Mouse (Mus musculus) megakaryocyte-erythroid progenitor cell, adult 5-6 weeks (primary cell): ENCODE results near the gene Chpf2. TPM values are rescaled to one million over a fixed set of nuclear protein-coding genes. Genes with fewer than 3 reads are reported as not detected.

ENCODE experiments used
- ATAC-seq: replicated peaks from 2 replicates; pipeline ENCODE4 v1.8.0; 2016; ENCODE audit warnings: mild to moderate bottlenecking, inconsistent platforms; ENCODE audit not compliant: severe bottlenecking, poor library complexity, low FRiP score, low TSS enrichment
- total RNA-seq, 2 experiments: library from RNA; stranded (forward) in 1 of 2; stranded (reverse) in 1 of 2; fragments of 200-1000, 215-1000 nt in 1 of 2; fragments of >200 nt in 1 of 2; fragmentation: Nextera tagmentation in 1 of 2; gene quantifications; 2 replicates each; pipeline ENCODE4 v1.2.3; 2014 to 2017

Gene Chpf2
- total RNA-seq, 2 experiments from 2014 or later: 14.5 to 14.7 TPM

- no peak; the same call in 1 of the 2 replicates for ATAC-seq
Observed at GRCm38 (mm10) chr5:24602751-24603343, 16.3 kb downstream of the Chpf2 start.

GRCm38 (mm10) chr5:24603431-24604010, 17.0 kb downstream of the Chpf2 start:
- no peak for ATAC-seq

GRCm38 (mm10) chr5:24604080-24604655, 17.6 kb downstream of the Chpf2 start:
- no peak for ATAC-seq

DNA sequence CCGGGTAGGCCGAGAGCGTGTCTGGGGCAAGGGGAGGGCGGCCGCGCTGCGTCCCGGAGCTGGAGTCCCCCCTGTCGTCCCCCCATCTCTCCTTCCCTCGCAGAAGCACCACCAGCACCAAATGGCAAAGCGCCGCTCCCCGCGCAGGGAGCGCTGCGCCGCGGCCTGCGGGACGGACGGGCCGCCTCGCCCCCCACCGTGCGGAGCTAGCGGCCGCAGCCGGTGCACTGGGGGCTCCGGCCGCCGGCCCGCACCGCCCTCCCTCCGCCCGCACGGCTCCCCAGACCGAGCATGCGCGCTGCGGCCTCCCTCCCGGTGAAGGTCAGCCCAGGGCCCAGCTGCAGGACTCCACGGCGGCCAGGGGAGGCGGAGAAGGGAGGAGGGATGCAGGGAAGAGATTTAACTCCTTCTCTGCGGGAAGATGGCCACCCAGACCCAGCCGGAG, 18.1 kb downstream of the Chpf2 start:
- no peak for ATAC-seq

GRCm38 (mm10) chr5:24605321-24605979, 18.9 kb downstream of the Chpf2 start:
- ATAC-seq: no peak

DNA sequence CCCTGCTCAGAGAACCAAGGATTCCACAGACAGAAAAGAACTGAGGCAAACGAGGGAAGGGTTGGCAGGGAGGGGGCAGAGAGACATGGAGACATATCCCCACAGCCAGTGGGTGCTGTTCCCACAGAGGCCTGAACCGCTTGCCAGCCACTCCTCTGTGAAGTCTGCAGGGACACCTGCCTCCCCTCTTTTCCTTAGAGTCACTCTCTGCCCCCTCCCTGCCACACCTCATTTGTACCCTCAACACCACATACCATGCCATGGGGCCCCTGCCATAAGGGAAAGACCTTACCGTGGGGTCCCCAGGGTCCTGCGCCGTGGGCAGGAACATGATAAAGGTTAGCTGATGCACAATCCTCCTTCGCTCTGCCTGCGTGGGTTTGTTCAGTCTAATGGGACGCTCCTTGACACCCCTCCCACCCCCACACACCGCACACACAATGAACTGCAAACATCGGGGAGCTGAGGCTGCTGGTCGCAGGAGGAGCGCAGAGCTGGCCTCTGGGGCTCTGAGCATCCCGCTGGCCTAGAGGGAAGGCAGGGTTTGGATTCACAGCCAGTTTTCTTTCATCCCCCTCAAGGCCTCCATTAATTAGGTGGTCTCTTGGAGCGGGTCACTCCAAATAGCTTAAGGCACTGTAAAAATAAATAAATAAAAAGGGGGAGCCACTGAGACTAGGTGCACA, 19.6 kb downstream of the Chpf2 start:
- no peak for ATAC-seq

GRCm38 (mm10) chr5:24609388-24609787, 22.8 kb downstream of the Chpf2 start:
- no peak for ATAC-seq

DNA sequence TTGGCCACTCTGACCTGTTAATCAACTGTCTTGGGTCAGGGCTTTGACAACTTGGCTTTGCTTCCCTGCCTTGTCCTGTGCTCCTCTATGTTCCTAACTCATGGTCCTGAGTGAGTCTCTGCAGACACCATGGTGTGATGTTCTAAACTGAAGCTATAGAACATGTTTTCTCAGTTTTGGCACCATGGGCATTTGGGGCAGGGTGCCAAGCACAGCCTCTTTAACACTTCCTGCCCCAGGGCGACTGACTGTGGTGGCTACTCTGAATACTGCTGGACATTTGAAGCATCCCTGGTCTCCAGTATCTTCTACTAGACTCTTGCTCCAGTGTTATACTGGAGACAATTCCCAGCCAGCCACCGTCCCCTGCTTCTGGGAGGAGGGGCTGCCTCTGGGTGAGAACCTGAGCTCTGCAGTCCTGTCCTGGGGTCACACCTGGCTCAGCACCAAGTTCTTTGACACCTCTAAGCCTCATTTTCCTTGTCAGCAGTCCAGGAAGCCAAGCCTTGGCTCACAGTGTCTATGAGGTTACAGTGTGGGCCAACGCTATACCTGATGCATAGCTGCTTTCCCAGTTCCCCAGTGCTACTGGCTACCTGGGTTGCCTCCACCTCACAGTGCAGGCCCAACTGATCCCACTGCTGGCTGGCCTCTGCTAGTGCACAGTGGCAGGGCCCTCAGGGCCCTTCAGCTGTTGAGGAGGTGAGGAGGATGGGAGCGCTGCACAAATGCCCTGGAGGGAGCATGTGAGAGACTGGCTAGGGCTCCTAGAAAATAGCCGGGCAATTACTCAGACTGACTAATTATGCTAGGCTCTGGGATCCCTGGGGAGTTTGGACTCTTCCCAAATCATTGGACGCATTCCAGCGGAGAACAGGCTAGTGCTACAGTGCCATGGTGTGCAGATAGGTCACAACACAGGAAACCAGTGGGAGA, 25.1 kb downstream of the Chpf2 start:
- no peak for ATAC-seq

DNA sequence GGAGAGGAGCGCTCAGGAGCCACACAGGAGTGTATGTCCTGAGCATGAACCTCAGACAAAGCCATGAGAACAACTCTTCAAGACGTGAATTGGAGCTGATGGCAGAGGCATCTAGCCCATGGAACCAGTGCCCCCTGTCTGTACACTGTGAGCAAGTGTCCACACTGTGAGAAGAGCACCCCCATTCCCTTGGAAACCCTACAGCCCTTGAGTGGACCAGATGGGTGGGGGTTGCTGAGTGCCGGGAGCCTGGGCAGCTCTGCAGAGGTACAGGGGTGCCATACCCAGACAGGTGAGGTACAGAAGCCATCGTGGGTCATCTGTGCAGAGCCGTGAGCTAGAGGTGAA, 25.7 kb downstream of the Chpf2 start:
- no peak for ATAC-seq

GRCm38 (mm10) chr5:24615097-24615496, 28.6 kb downstream of the Chpf2 start:
- no peak for ATAC-seq

- ATAC-seq: no peak
Observed at GRCm38 (mm10) chr5:24618921-24619320, 32.4 kb downstream of the Chpf2 start.

- ATAC-seq: no peak
Observed at GRCm38 (mm10) chr5:24620116-24620515, 33.6 kb downstream of the Chpf2 start.

DNA sequence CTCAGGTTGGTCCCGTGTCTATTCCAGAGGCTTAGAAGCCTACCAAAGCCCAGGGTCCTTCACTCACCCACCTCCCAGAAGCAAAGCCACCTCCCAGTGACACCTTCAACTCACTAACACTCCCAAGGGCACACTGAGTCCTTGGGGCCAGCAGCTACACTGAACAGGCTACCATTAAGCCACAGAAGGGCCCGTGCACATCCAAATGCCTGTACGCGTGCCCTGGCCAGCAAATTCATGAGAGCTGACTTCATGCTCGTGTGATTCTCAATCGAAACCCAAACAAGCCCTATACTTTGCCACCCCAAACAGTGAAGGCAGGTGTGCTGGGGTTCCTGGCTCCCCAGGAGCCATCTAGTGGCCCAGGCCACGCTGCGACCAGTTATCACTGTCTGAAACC, 34.1 kb downstream of the Chpf2 start:
- no peak for ATAC-seq

- no peak for ATAC-seq
Observed at GRCm38 (mm10) chr5:24622386-24623040, 36.0 kb downstream of the Chpf2 start.

DNA sequence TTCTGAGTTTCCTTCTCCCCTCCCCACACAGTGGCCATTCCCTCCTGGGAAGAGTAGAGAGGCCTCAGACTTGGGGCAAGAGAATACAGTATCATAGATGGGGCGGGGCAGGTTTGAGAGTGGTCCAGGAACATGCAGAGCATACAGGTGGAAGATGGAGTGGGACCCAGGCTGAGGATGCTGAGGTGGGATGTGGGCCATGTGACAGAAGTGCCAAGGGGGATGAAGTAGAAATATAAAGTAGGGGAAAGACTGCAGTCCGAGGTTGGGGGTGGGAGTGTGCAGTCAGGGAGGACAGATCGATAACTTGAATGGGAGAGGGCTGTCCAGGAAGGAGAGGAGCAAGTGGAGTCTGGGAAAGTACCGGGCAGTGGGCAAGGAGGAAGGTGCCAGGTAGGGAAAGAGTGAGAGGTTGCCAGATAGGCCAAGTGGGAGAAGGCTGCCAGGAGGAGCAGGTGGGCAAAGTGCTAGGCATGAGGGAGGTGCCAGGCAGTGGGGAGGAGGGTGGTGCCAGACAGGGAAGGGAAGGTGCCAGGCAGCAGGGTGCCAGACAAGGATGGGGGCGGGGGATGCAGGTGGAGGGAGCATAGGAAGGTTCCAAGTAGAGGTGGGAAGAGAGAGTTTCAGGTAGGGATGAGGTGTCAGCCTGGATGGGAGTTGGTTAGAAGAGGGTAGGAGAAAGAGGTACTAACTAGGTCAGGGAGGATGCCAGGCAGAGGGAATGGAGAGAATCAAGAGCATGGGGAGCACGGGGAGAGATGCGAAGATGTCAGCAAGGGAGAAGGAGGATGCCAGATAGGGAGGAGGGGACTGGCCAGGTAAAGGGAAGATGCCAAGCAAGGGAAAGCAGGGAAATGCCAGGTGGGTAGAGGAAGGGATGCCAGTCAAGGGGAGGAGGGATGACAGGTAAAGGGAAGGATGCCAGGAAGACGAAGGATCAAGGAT, 36.8 kb downstream of the Chpf2 start:
- ATAC-seq: no peak

DNA sequence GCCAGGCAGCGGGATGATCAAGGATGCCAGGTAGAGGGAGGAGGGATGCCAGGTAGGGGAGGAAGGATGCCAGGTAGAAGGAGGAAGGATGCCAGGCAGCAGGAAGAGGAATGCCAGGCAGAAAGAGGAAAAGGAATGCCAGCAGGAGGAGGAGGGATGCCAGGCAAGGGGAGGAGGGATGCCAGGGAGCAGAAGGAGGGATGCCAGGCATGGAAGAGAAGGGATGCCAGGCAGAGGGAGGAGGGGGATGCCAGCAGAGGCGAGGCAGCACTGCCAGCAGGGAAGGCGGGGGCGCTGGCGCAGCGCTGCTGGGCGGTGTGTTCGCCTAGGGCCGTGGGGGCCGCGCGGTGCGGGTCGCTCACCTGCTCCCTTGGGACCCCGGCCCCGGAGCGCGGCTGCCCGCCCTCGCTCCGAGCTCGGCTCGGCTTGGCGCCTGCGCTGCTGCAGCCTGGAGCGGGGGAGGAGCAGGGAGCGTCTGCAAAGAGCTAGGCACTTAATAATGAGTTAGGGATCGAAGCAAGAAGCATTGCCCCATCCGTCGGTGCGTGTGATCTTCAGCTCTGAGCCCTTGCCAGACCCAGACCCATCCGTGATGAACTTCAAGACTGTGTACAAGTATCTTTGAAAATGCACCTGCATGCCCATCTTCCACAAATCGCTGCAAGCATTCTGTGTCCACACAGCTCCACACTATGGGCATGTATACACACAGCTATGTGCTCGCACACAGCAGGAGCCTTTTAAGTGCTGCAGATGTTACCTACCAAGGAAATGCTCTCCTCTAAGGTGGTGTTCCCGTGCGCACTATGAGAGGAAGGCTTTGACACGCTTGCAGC, 37.7 kb downstream of the Chpf2 start, which contains the start of gene Smarcd3:
Gene Smarcd3 (minus strand): TSS at position 426 of the 836 bp plus-strand sequence.
- no peak for ATAC-seq

- no peak for ATAC-seq
Observed at GRCm38 (mm10) chr5:24624822-24625120, 38.2 kb downstream of the Chpf2 start.
